Mouse (Mus musculus): ENCODE results near the gene Zdhhc13.

Zdhhc13 gene

DNA sequence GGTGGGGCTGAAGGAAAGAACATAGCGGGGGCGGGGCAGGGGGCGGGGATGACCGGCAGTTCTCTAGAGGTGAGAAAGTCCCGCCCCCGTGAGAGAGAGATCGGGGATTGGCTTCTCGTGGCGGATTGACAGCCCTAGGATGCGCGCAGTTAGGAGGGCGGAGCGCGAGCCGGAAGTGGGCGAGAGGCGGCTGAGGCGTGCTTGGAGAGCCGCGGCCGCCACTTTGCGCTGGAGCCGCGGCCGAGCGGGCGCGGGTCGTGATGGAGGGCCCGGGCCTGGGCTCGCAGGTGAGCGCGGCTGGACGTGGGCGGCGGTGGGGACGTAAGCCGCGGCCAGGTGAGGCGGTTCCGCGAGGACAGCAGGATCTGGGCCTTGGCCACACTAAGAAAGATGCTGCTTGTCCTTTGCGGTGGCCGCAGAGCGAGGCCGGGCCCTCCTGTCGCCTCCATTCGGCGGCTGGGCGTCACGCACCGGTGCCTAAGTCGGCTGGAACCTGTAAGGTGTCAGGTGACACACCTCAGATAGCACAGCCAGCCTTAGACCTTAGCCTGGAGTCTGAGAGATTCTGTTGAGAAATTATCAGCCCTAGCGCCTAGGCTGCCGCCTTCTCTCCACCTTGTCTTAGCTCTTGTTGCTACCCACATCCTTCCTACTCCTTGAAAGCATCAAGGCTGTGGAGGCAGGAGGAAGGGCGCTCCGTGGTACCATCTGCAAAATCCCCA lies at the start of gene Zdhhc13:
Gene Zdhhc13, plus strand, starts transcription at position 153 of the 722 bp plus-strand sequence.
- peak; percentile 94 for DNase-seq

DNA sequence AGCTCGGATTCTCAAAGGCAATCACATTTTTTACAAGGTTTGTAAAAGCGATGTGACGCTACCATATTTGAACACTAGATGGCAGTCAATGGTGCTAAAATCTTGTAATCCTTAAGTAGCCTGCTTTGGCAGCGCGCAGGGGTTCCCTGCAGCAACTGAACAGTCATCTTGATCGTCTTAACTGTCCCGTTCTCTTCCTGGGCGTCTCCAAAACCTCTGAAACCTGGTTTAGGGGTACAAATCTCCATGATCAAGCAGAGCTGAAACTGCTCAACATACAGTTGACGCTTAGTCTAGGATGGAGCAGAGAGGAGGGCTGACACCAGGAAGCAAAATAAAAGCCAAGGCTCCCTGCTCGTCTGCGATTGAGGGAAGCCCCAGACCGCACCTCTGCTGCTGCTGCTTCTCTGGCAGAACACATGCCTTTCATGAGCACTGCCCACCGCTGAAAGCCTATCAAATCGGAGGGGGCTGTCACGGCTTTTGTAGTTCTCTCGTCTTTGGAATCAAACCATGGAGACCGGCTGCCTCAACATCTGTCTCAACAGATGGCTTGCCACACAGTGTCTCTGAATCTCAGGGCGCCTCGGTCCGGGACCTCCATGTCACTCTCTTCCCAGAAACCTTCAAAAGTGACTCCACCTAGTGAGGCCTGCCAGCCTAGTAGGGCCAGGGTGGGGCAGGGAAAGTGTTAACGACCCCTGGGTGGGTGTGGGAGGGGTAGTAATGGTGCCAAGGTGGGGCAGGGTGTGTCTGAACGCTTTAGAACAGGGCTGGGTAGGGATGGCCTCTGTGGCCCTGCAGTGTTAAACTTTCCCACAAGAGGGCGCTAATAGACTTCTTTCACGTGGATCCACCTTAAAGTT lies 39.3 kb upstream of the Zdhhc13 start:
- peak; percentile 91 for DNase-seq

DNA sequence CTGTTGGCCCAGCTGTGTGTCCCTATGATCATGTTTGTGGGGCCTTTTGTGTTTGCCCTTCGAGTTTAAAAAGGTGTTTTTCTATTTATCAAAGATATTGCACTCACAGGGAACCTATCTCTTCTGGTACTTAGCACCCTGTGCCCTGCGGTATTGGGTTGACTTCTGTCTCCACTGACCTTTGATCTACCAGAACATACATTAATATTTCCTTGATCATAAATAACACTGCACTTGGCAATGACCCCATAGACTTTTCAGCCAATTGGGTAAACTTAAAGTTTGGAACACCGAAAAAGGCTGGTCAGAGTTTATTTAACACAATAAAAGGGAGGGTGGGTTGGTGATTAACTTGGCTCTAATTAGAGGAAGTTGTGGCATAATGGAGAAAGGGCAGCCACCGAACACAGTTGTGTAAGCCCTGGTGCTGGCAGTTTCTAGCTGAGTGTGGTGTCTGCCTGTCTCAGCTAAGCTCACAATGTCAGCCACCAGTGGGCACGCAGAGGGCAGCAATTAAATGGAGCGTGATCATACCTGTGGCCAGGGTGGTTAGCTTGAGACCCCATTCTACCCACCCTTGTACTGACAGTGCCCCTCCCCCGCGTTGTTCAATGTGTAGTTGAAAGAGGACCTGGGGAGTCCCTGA lies 38.5 kb upstream of the Zdhhc13 start:
- no peak for DNase-seq

DNA sequence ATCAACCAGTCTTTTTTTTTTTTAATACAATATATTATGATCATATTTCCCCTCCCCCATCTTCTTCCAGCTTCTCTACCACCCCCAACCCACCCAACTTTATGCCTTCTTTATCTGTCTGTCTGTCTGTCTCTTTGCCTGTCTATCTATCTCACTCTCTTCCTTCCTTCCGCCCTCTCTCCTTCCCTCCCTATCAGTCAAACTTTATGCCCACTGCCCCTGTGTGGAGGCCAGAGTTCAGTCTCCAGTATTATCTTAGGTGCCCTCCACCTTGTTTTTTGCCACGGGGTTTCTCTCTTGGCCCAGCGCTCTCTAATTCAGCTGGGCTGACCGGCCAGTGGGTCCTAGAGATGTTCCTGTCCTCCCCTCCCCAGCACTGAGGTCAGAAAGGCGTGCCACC lies 37.6 kb upstream of the Zdhhc13 start:
- DNase-seq = no peak

DNA sequence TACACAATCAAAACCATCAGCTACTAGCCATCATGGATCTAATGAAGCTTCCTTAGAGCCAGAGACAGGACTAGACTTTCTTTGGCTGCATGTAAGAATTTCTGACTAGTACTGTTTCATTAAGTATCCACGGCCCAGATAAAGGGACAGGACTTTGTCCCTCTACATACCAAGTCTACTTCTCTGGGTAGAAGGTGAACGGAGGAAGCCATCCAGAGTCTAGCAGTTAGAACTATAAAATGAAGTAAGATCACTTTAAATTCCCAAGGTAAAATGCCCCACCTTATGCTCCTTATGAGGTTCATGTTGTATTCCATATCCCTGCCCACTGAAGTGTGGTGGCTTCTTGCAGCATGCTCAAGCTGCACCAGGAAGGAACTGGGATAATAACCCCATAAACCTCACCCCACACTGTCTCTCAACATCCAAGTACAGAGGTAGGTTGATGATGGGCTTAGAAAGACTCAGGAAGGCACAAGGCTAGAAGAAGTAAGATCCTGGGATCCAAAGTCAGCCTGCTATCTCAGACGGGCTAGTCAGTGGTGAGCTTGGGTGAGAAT lies 34.3 kb upstream of the Zdhhc13 start:
- DNase-seq = no peak

DNA sequence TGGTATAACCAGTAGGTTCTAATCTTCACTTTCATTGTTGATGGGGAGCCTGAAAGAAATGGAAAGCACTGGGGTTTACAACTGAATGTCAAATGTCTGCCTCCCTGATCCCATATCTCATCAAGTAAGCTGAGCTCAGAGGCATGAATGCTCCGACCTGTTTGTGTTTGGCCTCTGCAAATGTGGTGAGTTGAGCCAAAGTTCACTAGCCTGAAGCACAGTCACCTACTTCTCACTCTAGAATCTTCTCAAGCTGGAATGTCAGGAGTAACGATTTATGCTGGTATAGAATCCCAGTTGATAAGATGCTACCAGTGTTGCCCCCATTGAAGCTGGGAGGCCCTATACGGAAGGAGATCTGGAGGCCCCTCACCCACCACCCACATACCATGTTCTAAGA lies 33.0 kb upstream of the Zdhhc13 start:
- no peak for DNase-seq

DNA sequence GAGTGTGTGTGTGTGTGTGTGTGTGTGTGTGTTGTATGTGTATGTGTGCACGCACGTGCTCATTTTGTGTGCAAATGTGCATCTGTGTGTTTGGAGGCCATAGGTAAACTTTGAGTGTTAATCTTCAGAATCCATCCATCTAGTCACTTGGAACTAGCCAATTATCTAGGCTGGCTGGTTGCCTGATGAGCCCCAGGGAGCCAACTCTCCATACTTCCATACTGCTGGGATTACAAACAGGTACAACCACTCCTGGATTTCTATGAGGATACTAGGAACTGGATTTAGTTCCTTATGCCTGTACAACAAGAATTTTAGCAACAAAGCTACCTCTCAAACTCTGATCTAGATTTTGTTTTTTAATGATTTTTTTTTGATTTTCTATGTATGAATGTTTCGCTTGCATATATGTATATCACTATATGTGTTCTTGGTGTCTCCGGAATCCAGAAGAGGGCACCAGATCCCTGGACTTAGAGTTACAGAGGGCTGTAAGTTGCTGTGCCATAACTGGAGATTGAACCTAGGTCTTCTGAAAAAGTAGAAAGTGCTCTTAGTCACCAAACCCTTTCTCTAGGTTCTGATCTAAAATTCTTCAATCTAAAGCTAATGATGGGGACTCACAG lies 32.4 kb upstream of the Zdhhc13 start:
- no peak for DNase-seq

DNA sequence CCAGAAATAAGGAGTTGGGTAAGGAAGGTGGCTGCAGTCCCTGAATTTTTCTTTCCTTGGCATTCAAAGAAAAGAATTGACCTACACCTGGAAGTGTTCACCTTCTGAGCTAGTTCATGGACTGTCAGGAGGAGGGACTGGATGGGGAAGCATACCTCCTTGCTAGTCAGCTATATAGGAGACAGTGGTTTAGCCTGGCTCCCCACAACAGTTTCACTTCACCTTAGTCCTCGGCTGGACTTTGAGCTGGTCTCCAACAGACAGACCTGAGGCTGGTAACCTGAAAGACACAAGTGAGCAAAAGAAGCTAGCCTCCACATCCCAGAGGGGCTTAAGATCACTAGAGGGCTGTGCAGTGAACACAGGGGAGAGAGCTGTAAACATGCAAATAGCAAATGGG lies 30.7 kb upstream of the Zdhhc13 start:
- no peak for DNase-seq

DNA sequence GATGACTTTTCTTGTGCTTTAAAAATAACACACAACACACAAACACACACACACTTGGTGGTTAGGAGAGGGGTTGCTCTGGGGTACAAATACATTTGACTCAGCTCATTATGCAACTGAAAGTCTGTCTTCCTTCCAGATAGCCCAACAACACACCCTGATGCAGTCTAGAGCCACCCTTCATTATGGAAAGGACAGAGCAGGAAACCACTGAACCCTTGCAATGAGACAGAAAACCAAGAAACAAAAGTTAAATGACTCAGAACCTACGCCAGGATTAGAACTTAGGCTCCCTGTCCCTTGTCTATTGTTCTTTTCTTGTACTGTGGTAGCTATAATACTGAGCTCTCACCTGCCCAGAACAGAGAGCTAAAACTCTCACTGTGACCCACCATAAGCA lies 28.0 kb upstream of the Zdhhc13 start:
- DNase-seq = no peak

DNA sequence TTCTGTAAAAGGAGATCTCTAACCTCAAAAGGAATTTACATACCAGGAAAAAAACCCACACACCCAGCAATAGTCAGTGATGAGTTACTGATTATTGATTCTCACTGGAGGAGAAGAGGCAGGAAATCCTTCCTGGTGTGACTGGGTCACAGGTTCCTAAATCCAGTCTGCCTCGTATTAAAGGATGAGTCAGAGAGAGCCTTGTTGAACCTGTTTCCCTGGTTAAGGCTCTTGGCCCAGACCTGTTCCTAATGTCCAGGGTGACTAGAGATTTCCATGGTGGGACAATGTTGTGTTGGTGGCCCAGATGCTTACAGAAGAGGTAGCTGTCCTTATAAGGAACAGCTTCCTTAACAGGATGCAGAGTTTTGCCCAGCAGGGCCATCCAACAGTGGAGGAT lies 26.5 kb upstream of the Zdhhc13 start:
- no peak for DNase-seq

DNA sequence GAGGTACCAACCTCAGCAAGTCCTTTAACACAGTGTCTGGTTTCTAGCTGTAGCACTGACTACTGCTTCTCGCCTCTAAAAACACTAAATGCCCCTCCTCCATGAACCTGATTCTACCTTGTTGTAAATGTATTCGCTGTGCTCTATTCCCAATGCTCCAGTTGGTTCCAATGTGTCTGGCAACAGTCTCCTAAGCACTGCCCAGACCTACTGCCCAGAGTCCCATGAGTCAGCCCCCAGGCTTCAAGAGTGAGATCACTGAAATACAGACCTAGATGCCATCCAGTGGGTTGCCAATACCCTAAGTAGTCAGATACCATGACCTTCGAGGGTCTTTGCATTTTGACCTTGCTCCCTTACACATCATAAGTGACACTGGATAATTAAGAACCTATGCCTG lies 26.1 kb upstream of the Zdhhc13 start:
- DNase-seq = no peak

DNA sequence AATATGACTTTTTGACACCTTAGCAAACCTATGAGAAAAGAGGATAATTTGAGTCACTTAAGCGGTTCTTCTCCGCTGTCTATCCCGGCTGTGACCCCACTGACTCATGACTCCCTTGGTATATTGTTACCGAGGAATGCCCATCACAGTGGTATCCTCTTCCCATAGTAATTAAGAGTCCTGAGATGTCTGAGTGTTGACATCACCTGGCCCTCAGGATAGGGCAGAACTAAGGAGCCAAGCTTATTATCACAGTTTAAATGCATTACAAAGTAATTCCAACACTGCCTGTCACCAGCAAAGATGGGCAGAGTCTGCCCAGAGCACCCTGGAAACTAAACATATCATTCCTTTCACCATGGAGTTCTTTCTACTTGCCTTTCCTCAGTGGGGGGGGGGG lies 22.8 kb upstream of the Zdhhc13 start:
- DNase-seq = no peak

DNA sequence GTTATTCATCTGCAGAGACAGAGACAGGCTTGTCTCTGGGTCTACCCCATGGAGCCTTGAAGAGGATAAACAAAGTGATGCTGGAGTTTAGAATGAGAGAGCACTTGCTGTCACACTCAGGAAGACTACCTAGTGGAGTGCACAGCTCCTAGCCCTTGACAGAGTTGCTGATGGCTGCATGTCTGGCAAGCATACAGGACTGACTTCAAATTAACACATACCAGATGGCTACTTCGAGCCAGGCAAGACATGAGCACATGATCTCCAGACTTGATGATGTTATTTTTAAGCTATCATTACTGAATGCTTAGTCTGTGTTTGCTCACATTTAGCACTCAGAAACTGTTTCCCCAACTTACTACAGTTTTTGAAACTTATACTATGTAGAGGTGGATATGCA lies 19.1 kb upstream of the Zdhhc13 start:
- DNase-seq = no peak

DNA sequence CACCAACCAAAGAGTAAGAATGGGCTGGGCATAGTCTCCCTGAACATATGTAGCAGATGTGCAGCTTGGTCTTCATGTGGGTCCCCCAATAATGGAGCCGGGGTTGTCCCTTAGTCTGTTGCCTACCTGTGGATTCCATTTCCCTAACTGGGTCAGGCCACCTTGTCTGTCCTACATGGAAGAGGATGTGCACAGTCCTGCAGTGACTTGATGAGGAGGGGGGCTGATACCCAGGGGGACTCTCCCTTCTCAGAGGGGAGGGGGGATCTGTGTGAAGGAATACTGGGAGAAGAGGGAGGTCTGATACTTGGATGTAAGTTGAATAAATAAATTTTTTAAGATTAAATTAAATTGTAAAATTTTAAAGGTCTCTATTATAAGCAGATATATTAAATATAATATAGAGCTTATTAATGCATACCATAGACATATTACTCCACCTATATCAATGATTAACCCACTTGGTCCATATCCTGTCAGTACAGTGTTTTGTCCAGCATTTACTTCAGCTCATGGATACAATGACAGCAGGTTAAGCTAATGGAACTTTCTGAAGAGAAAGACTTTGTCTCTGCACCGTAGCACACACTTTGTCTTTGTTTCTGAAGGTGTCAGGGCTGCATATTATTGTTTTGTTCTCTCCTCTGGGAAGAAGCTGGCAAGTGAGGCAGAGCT lies 16.6 kb upstream of the Zdhhc13 start:
- no peak for DNase-seq

DNA sequence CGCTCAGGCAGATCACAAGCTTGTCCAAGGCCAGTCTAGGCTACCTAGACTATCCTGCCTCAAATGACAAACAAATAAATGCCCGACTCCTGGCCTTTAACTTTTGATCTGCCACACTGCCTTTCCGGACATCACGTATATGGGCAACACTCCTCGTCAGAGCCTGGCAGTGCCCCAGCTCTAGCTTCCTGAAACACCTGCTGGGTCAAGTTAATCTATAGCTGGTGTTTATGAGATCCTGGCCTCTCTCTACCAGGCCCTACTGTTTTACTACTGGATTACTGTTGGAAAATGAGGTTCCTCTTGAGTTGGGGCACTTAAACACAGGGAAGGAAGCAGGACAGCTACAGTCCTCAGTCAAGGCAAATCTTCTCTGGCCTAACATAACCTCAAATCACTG lies 15.5 kb upstream of the Zdhhc13 start:
- DNase-seq = no peak

DNA sequence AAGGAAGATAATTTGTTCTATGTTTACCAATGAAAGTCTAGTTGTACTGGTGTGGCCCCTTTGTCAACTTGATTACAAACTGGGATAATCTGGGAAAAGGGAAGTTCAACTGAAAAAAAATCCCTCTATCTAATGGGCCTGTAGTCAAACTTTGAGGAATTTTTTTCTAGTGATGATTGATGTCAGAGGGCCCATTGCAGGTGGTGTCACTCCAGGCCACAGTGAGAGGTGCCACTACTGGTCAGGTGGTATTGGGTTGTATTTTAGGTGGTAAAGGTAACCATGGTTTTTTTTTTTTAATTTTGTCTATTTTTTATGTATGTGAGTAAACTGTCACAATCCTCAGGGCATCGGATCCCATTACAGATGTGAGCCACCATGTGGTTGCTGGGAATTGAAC lies 14.2 kb upstream of the Zdhhc13 start:
- DNase-seq = no peak

DNA sequence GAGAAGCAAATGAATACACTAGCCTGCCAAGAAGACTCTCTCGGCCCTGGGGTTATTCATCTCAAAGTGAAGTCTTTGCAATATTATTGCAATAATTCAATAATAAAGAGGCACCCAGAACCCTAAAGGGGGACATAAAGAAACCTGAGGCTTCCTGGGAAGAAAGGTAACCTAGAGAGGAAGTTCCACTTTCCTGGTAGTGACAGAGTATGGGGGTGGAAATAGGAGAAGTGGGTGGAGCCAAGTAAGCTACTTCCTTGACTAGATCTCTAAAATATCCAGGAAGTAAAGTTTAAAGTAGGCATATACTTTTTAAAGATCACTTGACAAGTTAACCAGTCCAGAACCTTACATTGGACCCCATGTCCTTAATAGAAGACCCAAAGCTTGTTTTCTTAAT lies 13.4 kb upstream of the Zdhhc13 start:
- DNase-seq = no peak

DNA sequence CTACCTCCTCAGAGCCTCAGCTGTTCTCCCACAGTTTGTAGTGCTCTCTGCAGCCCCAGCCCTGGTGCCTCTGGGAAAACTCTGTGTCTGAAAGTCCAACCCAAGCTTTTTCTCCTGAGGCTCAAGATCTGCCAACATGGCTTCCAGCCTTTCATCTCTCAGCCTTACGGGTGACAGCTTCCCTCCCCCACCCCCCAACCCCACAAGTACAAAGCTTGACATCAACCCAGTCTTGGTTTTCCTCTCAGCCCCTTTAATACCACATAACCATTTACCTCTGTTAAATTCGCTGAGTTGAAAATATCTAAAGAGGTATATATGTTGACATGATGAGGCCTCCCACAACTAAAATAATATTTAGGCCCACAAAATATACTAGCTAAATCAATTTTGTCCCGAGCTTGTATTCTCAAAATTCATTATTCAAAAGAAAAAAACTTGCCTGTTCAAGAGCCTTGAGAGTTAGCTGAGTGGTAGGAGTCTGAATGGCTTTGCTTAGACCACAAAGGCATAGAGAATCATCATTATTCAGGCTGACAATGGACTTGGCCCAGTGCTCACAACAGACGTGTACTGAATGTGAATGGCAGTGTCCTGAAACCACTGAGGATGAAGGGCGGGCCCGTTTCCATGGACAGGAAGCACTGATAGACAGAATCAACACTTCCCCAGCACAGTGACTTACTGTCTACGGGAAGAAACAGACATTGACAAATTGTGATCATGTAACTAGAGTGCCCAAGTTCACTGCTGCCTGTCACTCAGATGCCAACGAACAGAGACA lies 10.9 kb upstream of the Zdhhc13 start:
- DNase-seq = peak; percentile 43

DNA sequence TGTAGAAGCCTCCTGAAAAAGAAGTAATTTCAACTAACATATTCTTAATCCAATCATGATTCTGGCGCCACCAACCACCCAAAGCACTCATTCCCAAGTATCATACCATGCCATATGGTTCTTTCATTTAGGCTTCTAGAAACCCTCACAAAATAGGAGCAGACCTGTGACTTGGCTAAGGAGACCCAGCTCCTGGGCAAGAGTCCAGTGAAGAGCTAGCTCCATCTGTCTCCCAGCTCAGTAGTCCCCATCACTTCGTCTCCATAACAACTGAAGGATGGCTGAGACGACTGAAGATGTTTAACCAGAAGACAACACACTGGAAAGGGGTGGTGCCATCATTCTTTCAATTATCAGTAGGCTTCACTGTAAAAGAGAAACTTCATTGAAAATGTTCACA lies 9.7 kb upstream of the Zdhhc13 start:
- DNase-seq = peak; percentile 96

DNA sequence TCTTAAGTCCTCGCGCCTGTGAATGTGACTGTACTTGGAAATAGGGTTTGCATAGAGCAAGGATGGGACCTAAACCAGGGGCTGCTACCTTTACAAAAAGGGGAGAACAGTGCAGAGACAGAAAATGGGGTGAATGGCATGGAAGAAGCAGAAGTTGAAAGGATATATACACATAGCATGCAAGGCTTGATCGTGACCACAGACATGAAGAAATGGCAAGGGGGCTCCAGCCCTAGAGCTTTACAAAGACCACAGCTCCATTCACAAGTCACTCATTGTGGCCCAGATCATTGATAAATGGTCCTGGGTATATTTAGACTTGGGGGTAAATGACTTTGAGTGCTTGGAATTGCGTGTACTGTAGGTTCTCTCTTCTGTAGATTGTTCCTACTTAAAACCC lies 6.4 kb upstream of the Zdhhc13 start:
- no peak for DNase-seq

DNA sequence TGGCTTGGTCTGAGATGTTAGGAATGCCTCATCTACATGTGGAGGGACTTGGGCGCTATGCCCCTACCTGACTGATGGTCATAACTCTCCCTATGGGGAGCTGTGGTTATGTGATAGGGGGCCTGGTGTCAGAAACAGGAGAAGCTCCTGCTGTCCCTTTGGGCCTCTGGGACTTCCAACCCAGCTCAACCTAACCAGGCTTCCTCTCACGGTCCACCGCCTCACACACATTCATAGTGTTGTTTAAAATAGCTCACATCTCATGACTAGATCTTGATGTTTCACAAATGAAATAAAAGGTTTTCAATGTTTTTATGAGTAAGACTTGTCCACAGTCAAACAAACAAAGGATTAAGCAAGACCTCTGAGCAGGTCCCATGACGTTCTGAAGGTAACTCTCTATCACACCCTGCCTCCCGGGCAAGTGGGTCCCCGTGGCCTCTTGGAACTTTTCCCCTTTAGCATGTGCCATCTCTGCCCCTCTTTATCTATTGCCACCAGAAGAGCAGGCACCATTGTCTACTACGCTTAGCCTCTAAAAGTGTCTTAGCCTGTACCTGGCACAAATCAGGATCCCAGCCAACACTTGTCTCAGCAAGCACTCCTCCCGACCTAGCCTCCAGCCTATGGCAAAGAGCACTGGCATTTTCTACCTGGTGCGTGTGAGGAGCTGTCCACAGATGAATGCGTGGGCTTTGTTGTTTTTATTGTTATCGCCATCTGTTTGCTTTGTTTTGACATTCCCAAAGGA lies 3.9 kb upstream of the Zdhhc13 start:
- peak; percentile 56 for DNase-seq

Measured in cerebellum, adult 9-10 months (tissue).